Mouse (Mus musculus): Measurements from ENCODE around the gene Snn. TPM values are rescaled to one million over a fixed set of nuclear protein-coding genes. Genes with fewer than 3 reads are reported as not detected.

Gene Snn
- total and polyA plus RNA-seq, 3 experiments, result 0.73 to 2.4 TPM; not detected in 1

GRCm38 (mm10) chr16:11104905-11105304, 44.2 kb downstream of the Snn start:
- DNase-seq (ENCODE audit: low read depth, low spot score), result no peak
- peaks cover 8 to 18% of the 10 kb centered on the region in 2 experiments for H3K36me3 ChIP-seq (ENCODE audit: control insufficient read depth in 1 of 2, insufficient read depth in 2 of 2, low read length in 2 of 2)

GRCm38 (mm10) chr16:11109198-11109740, 48.5 kb downstream of the Snn start:
- Histone ChIP-seq H3K4me1 (ENCODE audit: control insufficient read depth in 1 of 2, insufficient read depth in 2 of 2, low read length in 2 of 2) (no peaks in the 10 kb centered on the region), H3K27ac (ENCODE audit: control insufficient read depth, low read depth, low read length) (no peak overlapping the region), H3K9ac (ENCODE audit: control insufficient read depth, low read depth, low read length, poor library complexity, severe bottlenecking) (no peak overlapping the region), H3K27me3 (ENCODE audit: control insufficient read depth in 1 of 2, insufficient read depth in 2 of 2, low read length in 2 of 2) (no peaks in the 10 kb centered on the region), H3K4me3 (ENCODE audit: control insufficient read depth in 1 of 2, insufficient read depth in 1 of 2, low read depth in 2 of 2, low read length in 2 of 2) (no peak overlapping the region), H3K36me3 (ENCODE audit: control insufficient read depth in 1 of 2, insufficient read depth in 2 of 2, low read length in 2 of 2) (peaks cover 0 to 22% of the 10 kb centered on the region in 2 experiments; a peak in 2 of 4 replicates), H3K79me2 (ENCODE audit: control insufficient read depth, insufficient read depth, low read length, poor library complexity) (no peaks in the 10 kb centered on the region), H3K9me3 (replicated peaks; ENCODE audit: insufficient read depth, low read length) (no peaks in the 10 kb centered on the region)
- peak; percentile 43 for DNase-seq (ENCODE audit: low read depth, low spot score)
- TF ChIP-seq SMC3 (IDR thresholded peaks at IDR 0.05; ENCODE audit: low read depth, low read length) (peak; percentile 59), CTCF (IDR thresholded peaks at IDR 0.05 in 2 of 3, conservative IDR thresholded peaks at IDR 0.05 in 1 of 3; ENCODE audit: control insufficient read depth in 1 of 3, insufficient read depth in 1 of 3, low read depth in 2 of 3, low read length in 3 of 3, poor library complexity in 1 of 3, severe bottlenecking in 1 of 3) (peak in 2 of 3 experiments; percentile 57 to 60; a peak in 4 of 6 replicates), ZC3H11A (IDR thresholded peaks at IDR 0.05; ENCODE audit: low read depth, low read length) (peak; percentile 20; the same call in 1 of the 2 replicates), NELFE (IDR thresholded peaks at IDR 0.05; ENCODE audit: low read depth, low read length) (no peak), RAD21 (IDR thresholded peaks at IDR 0.05; ENCODE audit: low read depth, low read length) (peak; percentile 56), ZNF384 (IDR thresholded peaks at IDR 0.05; ENCODE audit: low read depth, low read length) (no peak)

More at GRCm38 (mm10) chr16:11104905-11105304, 44.2 kb downstream of the Snn start:
- no peaks in the 10 kb centered on the region for H3K27me3 ChIP-seq (ENCODE audit: control insufficient read depth in 1 of 2, insufficient read depth in 2 of 2, low read length in 2 of 2)
- H3K9ac ChIP-seq (ENCODE audit: control insufficient read depth, low read depth, low read length, poor library complexity, severe bottlenecking), result no peak overlapping the region
- H3K4me3 ChIP-seq (ENCODE audit: control insufficient read depth in 1 of 2, insufficient read depth in 1 of 2, low read depth in 2 of 2, low read length in 2 of 2), result no peak overlapping the region
- no peaks in the 10 kb centered on the region for H3K79me2 ChIP-seq (ENCODE audit: control insufficient read depth, insufficient read depth, low read length, poor library complexity)
- no peaks in the 10 kb centered on the region for H3K9me3 ChIP-seq (replicated peaks; ENCODE audit: insufficient read depth, low read length)
- H3K27ac ChIP-seq (ENCODE audit: control insufficient read depth, low read depth, low read length), result no peak overlapping the region
- TF ChIP-seq ZC3H11A (IDR thresholded peaks at IDR 0.05; ENCODE audit: low read depth, low read length) (no peak), ELF1 (IDR thresholded peaks at IDR 0.05; ENCODE audit: low read depth, low read length) (no peak), SIN3A (IDR thresholded peaks at IDR 0.05; ENCODE audit: low read length) (no peak), HCFC1 (IDR thresholded peaks at IDR 0.05; ENCODE audit: low read depth, low read length) (no peak), MAFK (IDR thresholded peaks at IDR 0.05; ENCODE audit: borderline replicate concordance, low read depth, low read length) (no peak), E2F4 (IDR thresholded peaks at IDR 0.05; ENCODE audit: borderline replicate concordance, low read depth, low read length) (no peak), MAX (IDR thresholded peaks at IDR 0.05; ENCODE audit: low read length) (no peak), UBTF (IDR thresholded peaks at IDR 0.05; ENCODE audit: borderline replicate concordance, insufficient read depth, low read depth, low read length) (no peak), MAZ (IDR thresholded peaks at IDR 0.05; ENCODE audit: low read depth, low read length) (no peak), CHD1 (IDR thresholded peaks at IDR 0.05; ENCODE audit: low read depth, low read length) (no peak), POLR2AphosphoS2 (IDR thresholded peaks at IDR 0.05; ENCODE audit: low read length) (no peak), EP300 (IDR thresholded peaks at IDR 0.05; ENCODE audit: low read depth in 1 of 2, low read length in 2 of 2) (no peak), CTCF (IDR thresholded peaks at IDR 0.05 in 2 of 3, conservative IDR thresholded peaks at IDR 0.05 in 1 of 3; ENCODE audit: control insufficient read depth in 1 of 3, insufficient read depth in 1 of 3, low read depth in 2 of 3, low read length in 3 of 3, poor library complexity in 1 of 3, severe bottlenecking in 1 of 3) (no peak), JUND (IDR thresholded peaks at IDR 0.05; ENCODE audit: low read depth, low read length) (no peak), SMC3 (IDR thresholded peaks at IDR 0.05; ENCODE audit: low read depth, low read length) (no peak), TBP (IDR thresholded peaks at IDR 0.05; ENCODE audit: low read depth, low read length) (no peak), ZKSCAN1 (IDR thresholded peaks at IDR 0.05; ENCODE audit: low read depth, low read length) (no peak), MYC (IDR thresholded peaks at IDR 0.05; ENCODE audit: low read depth, low read length) (no peak), TCF12 (IDR thresholded peaks at IDR 0.05; ENCODE audit: low read depth, low read length) (no peak)
- H3K4me1 ChIP-seq (ENCODE audit: control insufficient read depth in 1 of 2, insufficient read depth in 2 of 2, low read length in 2 of 2), result peaks cover 0 to 2% of the 10 kb centered on the region in 2 experiments; a peak in 1 of 4 replicates
